Mouse (Mus musculus): ENCODE measurements around the gene Tnfsf14. TPM values are rescaled to one million over a fixed set of nuclear protein-coding genes. Genes with fewer than 3 reads are reported as not detected.
A peak's percentile ranks its signal among the peaks of the same experiment; 100 is the strongest.

Tnfsf14 gene
- polyA plus RNA-seq, 2 experiments from 2014 or later, result 5.9 to 11.7 TPM

DNA sequence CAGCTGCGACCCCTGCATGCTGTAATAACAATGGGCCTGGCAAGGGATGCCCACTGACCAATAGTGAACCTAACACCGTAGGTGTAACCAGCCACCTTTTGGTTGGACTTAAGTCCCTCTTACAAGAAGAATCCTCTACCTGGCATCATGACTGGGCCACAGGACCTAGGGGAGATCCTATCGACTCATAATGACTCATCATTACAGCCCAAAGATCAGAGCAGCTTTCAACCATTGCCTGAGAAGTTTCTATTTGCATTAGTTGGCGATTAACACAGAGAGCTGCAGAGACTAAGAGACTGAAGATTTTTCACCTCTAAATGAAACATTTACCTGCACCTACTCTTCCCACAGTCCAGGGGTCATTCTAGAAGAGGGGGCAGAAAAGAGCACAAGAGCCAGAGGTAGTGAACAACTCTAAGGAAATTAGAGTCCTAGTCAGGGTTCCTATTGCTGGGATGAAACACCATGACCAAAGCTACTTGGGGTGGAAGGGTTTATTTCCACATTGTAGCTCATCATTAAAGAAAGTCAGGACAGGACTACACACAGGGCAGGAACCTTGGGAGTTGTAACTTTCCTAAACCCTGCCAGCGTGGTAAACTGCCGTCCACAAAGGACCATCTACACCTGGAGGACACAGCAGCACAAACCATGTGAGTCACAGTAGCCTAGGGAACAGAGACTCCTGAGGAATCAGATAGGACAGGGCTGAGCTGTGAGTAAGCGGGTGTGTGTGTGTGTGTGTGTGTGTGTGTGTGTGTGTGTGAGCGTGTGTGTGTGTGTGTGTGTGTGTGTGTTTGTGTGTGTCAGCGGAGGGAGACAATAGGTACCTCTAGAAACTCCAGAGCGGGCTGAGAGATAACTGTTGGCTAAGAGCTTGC is 8.1 kb upstream of the Tnfsf14 start:
- ATAC-seq, result no peak

DNA sequence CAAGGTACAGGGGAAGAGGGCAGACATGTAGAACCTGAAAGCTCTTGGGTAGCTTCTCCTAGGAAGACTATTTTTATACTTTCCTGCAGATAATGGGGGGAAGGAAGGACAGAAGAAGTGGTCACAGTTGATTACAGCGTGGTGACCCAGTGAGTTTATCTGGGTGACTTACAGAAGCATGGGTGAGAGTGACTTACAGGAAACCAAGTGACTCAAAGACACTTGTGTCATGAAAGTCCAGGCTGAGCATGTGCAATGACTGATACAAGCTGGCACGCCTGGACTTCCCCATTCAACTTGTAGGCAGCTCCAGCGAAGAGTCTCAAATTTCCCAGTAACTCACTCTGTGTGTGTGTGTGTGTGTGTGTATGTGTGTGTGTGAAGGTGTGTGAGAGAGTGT is 4.3 kb upstream of the Tnfsf14 start:
- ATAC-seq, result no peak

- ATAC-seq, result no peak
Observed at GRCm38 (mm10) chr17:57195326-57196010, 1.5 kb upstream of the Tnfsf14 start.

GRCm38 (mm10) chr17:57194771-57195170 is 794 bp upstream of the Tnfsf14 start:
- ATAC-seq, result no peak

GRCm38 (mm10) chr17:57188510-57189192 is 5.3 kb downstream of the Tnfsf14 start:
- peak; percentile 77 for ATAC-seq

DNA sequence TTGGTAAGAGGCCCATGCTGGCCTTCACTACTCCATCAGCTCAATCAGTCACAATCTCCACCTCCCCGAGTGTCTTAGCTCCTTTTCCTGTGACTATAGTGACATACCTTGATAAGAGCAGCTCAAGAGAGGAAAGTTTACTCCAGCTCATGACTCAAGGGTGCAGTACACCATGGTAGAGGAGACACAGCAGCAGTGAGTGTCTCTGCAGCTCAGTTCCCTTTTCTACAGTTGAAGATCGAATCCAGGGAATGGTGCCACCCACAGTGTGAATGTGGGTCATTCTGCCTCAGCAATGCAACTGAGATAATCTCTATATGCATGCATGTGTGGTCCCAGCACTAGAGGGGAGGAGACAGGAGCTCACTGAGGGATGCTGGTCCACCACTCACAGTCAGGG is 8.3 kb downstream of the Tnfsf14 start:
- ATAC-seq, result no peak

- no peak for ATAC-seq
Observed at GRCm38 (mm10) chr17:57182871-57183270, 11.1 kb downstream of the Tnfsf14 start.

DNA sequence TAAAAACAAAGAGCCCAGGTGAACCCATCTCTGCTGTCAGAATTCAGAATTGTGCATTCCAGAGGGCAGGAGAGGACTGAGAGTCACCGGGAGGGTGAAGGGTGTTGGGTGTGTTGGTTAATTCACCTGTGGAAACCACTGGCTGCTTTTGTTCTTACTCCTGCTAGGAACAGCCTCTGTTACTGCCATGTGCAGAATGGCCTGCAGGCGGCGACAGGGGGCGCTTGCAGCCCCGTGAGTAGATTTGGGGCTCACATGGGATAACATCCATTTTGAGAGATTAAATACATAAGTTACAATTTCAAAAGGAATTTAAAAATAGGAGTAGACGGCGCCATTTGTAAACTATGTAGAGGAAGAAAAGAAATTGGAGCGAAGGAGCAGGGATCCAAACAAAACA is 13.6 kb downstream of the Tnfsf14 start:
- peak; percentile 80 for ATAC-seq

DNA sequence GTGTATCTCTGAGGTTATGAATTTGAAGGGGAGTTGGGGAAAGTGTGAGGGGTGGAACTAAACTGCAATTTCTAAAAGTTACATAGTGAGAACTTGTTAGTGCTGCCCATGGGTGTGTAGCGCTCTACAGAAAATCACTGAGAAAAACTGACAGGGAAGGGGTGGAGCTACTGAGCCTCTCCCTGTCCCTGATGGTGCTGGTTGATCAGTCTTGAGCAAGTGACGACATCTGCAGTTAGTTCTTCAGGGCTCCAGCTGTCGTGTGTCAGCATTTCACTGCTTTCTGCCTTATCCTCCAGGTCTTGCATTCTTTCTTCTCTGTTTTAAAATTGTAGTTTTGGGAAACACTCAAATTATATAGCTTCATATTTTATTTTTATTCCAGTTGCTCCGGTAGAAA is 20.6 kb downstream of the Tnfsf14 start:
- no peak for ATAC-seq

GRCm38 (mm10) chr17:57172378-57172777 is 21.6 kb downstream of the Tnfsf14 start:
- ATAC-seq, result no peak

GRCm38 (mm10) chr17:57170616-57171260 is 23.2 kb downstream of the Tnfsf14 start:
- no peak for ATAC-seq

DNA sequence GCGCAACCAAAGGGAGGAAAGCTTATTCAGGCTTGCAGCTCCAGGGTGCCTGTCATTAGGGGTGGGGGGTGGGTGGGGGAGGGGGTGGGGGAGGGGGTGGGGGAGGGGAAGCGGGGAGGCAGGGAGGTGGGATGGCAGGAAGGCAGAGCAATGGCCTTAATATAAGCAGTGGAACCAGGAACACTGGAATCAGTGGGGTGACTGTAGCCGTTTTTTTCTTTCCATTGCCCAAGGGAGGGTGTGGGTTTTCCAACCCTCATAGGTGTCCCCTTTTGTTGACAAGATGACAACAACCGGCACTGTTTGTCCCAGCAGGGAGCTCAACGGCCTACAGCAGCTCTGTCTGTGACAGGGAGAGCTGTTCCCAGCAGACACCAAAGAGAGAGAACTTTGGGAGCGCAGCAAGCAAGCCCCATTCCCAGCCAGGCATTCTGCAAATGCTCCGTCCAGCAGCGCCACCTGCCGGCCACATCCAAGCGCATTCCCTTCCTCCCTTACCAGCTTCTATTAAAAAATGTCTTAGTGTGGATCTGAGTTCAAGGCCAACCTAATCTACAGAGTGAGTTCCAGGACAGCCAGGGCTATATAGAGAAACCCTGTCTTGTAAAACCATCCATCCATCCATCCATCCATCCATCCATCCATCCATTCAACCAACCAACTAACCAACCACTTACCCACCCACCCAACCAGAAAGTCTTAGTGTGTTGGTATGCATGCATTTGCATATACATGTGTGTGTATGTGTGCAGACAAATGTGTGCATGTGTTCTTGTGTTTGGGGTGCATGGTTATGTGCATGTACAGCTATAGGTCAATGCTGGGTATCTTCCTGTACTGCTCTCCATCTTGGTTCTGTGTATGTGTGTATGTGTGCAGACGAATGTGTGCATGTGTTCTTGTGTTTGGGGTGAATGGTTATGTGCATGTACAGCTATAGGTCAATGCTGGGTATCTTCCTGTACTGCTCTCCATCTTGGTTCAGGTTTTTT is 26.9 kb downstream of the Tnfsf14 start:
- peak; percentile 72 for ATAC-seq

GRCm38 (mm10) chr17:57153787-57154186 is 40.2 kb downstream of the Tnfsf14 start:
- ATAC-seq, result no peak

DNA sequence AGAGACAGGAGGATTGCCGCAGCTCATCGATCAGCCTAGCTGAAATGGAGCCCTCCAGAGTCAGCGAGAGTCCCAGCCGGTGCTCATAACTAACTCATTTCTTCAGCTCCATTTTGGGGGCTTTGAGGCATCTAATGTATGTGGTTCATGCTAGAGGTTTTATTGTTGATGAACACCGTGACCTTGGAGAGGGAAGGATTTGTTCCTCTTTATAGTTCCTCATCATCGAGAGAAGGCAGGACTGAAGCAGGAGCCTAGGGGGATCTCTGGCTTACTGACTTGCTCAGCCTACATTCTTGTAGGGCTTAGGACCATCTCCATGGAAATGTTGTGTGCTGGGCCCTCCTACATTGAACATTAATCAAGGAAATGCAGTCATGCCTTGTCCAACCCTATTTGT is 41.0 kb downstream of the Tnfsf14 start:
- no peak for ATAC-seq

DNA sequence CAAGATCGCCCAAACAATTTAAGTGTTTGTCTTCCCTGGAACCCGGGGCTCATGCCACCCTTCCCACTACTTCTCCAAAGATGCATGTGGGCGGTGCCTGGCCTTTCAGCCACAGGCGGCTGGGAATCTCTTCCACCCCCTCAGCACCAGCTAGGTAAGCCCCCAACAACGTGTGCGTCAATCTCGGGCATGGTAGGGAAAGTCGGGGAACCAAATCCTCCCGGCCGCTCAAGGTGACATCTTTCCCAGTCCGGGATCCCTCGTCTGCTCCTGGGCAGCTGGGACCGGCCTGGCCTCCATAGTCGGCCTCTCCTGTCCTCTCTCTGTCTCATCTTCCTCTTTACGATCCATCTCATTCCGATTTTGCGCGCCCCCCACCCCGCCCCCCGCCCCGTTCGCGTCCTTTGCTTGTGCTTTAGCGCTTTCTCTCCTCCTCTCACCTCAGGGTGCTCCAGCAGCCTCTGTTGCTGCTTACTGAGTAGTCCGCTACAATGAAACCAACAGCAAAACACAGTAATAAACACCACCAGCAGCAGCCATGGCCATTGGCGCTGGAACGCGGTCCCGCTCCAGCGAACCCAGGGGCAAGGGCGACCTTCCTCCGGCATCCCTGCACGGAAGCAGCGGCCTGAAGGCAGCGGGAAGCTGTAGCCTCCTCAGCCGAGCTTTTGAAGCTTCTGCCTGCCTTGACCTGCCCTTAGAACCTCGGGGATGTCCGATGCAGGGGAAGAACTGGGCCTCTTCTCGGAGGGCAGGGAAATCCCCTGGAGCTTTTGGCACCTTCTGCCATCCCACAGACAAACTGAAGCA is 44.8 kb downstream of the Tnfsf14 start, which contains the start of gene Cd70:
Gene Cd70 (minus strand): TSS at position 784 of the 810 bp plus-strand sequence.
- ATAC-seq, result peak; percentile 29

DNA sequence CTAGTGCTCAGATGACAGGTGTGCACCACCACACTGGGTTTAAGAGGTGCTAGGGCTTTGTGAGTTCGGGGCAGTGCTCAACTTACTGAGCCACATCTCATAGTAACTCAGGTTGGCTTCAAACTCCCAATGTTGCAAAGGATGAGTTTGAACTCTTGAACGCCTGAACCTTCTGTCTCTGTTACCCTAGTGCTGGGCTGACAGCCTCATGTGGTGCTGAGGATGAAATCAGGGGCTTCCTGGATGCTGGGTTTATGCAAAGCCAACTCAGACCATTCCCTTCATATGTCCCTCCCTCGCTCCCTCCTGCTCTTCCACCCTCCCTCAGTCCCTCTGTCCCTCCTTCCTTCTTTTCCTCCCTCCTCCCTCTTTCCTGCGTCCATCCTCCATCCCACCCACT is 45.6 kb downstream of the Tnfsf14 start:
- ATAC-seq, result no peak

GRCm38 (mm10) chr17:57145115-57145514 is 48.9 kb downstream of the Tnfsf14 start:
- no peak for ATAC-seq

DNA sequence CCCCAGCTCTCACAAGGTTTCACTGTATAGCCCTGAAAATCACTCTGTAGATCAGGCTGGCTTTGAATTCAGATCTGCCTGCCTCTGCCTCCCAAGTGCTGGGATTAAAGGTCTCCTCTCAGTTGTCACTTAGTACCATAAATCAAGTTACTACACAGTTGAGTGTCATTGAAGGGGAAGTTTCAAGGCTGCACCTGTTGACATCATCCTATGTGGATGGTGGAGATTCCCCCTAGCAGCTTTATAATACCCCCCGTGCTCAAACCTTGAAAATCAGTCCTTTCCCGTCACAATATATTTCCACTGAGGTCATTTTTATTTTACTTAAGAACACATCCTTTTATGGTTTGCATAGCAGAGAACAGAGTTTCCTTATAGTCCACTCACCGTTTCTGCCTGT is 50.3 kb downstream of the Tnfsf14 start:
- no peak for ATAC-seq

DNA sequence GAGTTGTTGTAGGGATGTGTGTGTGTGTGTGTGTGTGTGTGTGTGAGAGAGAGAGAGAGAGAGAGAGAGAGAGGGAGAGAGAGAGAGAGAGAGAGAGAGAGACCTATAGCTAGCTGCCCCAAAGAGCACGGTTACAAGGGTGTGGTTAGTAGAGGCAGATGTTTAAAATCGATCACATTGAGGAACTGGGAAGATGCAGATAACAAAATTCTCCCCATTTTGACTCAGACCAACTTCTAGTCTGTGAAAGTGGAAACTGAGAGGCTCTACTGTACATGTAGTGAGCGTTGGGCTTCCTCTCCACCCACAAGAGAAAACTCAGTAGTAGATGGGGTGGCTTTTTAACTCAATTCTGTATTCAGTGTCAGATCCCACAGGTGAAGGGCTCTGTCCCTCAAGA is 54.3 kb downstream of the Tnfsf14 start:
- ATAC-seq, result no peak
